Mouse (Mus musculus) kidney, adult 8-10 months (tissue): ENCODE results near the gene Rundc3a.
A peak's percentile ranks its signal among the peaks of the same experiment; 100 is the strongest.
"Not testable (repeated sequence)": the region's sequence is repeated elsewhere in the genome, so short reads cannot be mapped to it uniquely, and the experiment has no call there.

Experiments used
- DNase-seq, 2 experiments: peaks; one replicate each; pipeline ENCODE4 v3.0.0; 2022

Rundc3a gene

DNA sequence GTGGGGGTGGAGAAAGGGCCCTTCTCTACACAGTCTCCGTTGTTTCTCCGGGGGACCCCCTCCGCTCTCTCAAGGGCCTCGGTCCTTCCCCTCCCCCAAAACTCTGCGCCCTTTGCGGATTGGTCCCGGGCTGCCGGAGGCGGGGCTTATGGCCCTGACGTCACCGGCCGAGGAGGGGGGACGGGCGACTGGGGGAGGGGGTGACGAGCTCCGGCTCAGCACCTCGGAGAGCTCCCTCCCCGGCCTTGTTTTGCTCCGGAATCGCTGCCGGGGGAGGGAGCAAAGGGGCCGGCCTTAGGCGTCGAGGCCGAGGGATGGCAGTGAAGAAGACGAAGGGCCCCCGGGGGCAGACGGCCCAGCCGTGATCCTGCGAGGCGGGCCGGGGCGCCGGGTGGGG is at the start of gene Rundc3a:
TSS of gene Rundc3a (plus strand) at position 166 of the 397 bp plus-strand sequence.
- DNase-seq = peak; percentile 67 to 74

DNA sequence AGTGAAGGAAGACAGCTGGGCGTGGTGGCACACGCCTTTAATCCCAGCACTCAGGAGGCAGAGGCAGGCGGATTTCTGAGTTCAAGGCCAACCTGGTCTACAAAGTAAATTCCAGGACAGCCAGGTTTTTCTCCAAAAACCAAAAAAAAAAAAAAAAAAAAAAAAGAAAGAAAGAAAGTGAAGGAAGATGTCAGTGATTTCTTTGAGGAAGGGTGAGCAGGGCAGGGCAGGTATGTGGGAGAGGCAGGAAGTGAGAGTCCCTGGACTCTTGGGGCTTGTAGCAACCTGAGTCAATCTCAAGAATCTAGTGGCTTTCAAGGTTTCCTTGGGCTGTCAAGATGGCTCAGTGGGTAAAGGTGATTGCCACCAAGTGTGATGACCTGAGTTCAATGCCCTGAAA is 48.7 kb upstream of the Rundc3a start:
- DNase-seq = no peak

GRCm38 (mm10) chr11:102346926-102347325 is 46.3 kb upstream of the Rundc3a start:
- no peak for DNase-seq

GRCm38 (mm10) chr11:102347683-102348082 is 45.5 kb upstream of the Rundc3a start:
- no peak for DNase-seq

- no peak for DNase-seq
Measured at GRCm38 (mm10) chr11:102348101-102348585, 45.1 kb upstream of the Rundc3a start.

GRCm38 (mm10) chr11:102348771-102349170 is 44.4 kb upstream of the Rundc3a start:
- no peak for DNase-seq

DNA sequence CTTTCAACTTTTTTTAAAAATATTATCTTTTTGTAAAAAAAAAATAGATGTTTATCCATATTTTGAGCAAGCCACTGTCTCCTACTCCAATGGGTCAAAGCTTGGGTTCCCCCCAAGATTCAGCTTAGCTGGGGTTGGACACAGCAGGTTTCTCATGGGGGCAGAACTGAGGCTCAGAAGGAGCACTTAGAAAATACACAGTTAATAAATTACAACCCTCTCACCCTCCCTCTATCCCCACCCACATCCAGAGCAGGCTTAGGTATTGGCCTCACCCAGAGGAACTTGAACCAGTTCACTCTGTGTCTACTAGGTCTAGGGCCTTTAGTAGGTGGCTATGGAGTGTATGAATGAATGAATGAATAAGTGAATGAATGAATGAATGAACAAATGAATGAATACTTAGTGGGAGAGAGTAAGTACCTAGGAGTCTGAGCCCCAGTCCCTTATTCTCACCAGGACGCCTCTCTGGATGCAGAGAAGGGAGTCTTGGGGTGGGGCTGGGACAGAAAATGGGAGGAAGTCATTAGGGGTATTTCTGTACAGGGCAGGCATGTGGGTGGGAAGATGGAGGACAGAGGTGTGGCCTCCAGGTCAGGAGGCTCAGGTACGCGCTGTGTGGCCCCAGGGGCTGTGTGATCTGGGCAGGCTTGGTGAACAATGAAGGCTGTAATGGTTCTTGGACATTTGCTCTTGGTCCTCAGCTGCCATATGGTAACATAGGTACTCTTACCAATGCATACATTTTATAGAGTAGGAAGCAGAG is 43.8 kb upstream of the Rundc3a start:
- DNase-seq = no peak

GRCm38 (mm10) chr11:102350416-102350815 is 42.8 kb upstream of the Rundc3a start:
- DNase-seq = no peak

DNA sequence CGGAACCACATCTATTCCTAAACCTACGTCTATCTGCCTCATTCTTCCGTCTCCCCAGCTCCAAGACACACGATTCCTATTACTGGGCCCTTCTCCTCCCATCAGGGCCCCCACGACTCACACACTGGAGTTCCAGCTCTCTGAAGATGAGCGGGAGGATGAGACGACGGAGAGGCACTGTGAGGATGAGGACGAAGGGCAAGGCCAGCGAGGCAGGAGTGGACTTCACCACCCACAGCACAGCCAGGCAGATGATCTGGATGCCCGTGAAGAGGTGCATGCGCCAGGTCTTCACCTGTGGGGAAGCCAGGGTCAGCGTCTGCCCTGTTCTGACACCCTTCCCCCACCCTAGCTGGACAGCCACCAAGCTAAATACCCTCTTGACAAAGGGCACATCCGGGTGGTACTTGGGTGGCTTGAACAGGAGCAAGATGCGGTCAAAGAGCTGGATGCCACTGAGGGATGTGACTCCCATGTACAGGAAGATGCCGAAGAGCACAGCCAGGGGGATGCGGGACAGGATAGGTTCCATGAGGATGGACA is 42.2 kb upstream of the Rundc3a start:
- DNase-seq = no peak

DNA sequence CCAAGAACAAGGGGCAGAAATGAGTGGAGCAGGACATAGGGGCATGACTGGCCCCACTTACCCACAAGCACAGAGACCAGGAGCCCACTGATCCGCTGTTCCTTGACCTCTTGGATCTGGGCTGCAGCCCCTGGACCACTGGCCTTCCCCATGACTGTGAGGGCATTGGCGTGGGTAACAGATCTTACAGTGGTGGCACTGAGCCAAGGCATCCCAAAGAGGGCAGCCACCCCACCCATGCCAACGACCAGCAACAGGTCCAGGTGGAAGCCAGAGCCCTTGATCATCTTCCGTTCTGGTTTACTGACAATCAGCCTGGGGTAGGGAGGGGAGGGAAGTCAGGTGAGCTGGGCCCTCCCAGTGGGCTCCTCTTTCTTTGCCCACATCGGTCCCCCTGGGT is 40.8 kb upstream of the Rundc3a start:
- DNase-seq = no peak

- no peak for DNase-seq
Measured at GRCm38 (mm10) chr11:102353021-102353431, 40.2 kb upstream of the Rundc3a start.

DNA sequence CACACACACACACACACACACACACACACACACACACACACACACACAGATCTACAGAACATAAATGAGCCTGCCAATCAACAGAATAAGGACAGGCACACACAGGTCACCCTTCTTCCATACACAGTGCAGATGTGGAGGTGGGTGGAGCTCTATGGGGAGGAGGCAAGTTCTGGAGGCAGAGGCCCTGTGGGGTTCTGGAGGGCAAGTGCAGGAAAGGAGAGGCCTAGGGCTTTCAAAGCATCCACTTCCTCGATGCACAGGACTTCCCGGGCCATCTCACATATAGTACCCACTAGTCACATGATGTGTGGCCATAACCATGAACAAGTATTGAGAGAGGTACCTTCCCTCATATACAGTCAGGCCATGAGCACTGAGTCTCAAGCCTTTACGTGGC is 37.7 kb upstream of the Rundc3a start:
- no peak for DNase-seq

- DNase-seq = no peak
Measured at GRCm38 (mm10) chr11:102356190-102356589, 37.0 kb upstream of the Rundc3a start.

- no peak for DNase-seq
Measured at GRCm38 (mm10) chr11:102356636-102357350, 36.4 kb upstream of the Rundc3a start.

GRCm38 (mm10) chr11:102358365-102358764 is 34.8 kb upstream of the Rundc3a start:
- no peak for DNase-seq

- no peak for DNase-seq
Measured at GRCm38 (mm10) chr11:102361776-102362495, 31.3 kb upstream of the Rundc3a start.

- DNase-seq = no peak
Measured at GRCm38 (mm10) chr11:102363623-102364022, 29.6 kb upstream of the Rundc3a start.

DNA sequence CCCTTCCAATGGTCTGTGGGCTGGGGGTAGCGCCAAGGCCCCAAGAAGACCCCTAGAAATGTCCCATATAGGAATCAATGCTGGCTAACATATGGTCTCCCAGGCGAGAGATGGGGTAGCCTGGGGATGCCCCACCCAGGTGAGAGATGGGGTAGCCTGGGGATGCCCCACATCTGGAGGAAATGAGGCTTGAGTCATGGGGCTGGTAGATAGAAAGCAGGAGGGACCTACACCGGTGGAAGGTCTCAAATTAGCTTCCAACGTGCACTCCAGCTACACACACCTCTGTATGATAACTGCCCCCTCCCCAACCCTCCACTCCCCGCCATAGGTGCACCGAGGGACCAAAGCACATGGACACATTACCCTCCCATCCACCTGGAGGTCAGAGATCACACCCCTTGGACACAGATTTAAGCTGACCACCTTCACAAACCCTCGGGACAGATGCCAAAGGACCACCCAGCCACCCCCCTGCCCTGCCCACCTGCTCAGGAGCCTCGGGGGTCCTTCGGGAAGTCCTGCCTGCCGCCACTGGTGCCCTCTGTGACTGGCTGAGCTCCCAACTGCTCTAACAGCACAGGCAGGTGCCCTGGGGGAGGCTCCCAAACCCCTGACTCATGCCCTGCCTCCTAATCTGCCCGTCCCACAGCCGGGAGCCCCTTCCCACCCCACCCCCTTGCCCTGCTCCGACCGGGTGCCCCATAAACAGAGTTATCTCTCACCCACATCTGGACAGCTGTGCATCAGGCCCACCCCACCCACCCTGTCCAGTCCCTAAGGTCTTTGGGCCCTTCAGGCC is 28.4 kb upstream of the Rundc3a start:
- DNase-seq = no peak

DNA sequence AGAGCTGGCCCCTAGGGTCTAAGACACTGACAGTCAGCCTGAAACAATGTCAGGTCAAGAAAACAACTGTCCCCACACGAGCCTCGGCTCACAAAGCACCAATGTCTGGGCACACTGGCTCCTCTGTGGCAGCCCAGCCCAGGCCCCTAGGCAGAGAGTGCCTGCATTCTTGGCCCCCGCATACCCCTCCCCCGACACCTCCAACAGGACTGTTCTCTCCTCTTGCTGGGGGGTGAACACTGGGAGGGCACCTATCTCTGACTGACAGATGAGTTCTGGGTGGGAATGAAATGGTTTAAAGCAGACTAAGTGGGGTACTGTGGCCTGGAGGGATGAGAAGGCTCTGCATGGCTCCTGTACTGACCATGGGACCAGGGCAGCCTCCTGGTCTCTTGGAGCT is 27.5 kb upstream of the Rundc3a start:
- no peak for DNase-seq

DNA sequence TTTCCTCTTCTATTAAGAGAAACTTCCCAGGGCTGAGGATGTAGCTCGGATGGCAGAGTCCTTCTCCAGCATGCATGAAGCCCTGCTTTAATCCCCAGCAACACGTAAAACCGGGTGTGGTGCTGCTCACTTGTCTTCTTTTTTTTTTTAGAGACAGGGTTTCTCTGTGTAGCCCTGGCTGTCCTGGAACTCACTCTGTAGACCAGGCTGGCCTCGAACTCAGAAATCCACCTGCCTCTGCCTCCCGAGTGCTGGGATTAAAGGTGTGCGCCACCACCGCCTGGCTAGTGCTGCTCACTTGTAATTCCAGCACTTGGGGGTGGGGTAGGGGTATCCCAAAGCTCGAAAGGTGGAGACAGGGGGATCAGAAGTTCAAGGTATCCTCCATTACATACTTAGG is 27.1 kb upstream of the Rundc3a start, which contains the start of gene Slc4a1:
TSS of gene Slc4a1 (minus strand) at position 101 of the 400 bp plus-strand sequence.
- not testable (repeated sequence) for DNase-seq

DNA sequence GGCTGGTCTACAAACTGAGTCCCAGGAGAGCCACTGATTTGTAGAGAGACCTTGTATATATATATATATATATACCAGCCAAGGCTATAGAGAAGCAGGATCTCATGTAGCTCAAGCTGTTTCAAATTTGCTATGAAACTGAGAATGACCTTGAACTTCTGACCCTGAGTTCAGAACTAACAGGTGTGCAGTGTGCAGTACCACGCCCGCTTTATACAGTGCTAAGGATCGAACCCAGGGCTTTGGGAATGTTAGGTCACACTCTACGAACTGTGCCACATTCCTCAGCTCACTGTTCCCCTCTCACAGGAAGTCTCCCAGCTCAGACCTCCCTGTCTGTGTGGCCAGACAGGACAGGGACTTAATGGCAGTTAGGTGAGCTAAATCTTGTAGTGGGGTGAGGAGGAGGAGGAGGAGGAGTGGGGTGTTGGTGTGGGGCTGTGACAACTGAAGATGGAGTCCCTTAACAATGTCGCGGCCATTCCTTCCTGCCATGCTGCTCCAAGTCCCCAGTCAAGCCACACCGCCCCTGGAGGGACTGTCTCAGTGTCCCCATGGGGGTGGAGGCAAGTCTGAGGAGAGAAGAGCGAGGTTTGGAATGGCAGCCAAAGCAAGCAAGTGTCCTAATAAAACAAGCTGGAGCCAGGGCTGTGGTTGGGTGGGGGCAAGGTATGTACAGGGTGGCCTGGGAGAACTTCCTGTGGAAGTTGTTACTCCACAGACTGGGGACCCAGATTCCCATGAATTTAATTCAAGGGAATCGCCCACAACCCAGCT is 25.5 kb upstream of the Rundc3a start:
- no peak for DNase-seq
